Mouse (Mus musculus): ENCODE results near the gene Ferd3l.

DNA sequence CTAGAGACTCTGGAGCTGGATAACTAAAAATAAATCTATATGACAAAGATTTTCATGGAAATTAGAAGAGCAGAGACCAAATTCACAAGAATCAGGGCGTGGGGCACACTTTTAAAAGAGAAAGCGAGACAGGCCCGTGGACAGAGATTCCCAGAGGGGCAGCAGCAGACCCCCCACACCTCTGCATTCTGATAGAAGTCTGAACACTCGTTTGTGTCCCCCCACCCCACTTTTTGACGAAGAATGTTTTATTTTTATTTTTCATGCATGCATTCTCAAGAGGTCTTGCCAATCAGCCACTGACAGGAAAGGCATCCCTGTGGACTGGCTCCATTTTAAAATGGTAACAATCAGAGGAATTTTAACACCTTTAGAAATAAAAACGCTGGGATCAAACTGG lies 31.0 kb downstream of the Ferd3l start:
- no peak for TF ChIP-seq CTCF (IDR thresholded peaks at IDR 0.05; ENCODE audit: insufficient read depth, low read depth, low read length)
- TF ChIP-seq POLR2A (IDR thresholded peaks at IDR 0.05; ENCODE audit: insufficient read depth, low read depth, low read length): no peak
